Mouse (Mus musculus) heart, postnatal 36 days (tissue): Measurements from ENCODE around the gene Tigd3. TPM values are rescaled to one million over a fixed set of nuclear protein-coding genes. Genes with fewer than 3 reads are reported as not detected.

Experiments used
- DNase-seq, 2 experiments: peaks; one replicate each; pipeline ENCODE4 v3.0.0; 2021 to 2022
- intact Hi-C: fragments of 180-260 bp; cut with DNase I; formaldehyde crosslinking; loops from one replicate; pipeline ENCODE4 v1.15.1; 2025
- total RNA-seq, 2 experiments: library from RNA; stranded (reverse); gene quantifications; 2 replicates each; pipeline ENCODE4 v1.2.3; 2021

Gene Tigd3
- total RNA-seq, 2 experiments from 2014 or later, result 0.57 to 0.64 TPM

GRCm38 (mm10) chr19:5849843-5850527, 44.0 kb downstream of the Tigd3 start:
- peak; percentile 96 to 97 for DNase-seq
- intact Hi-C loops, result loop anchor here (1.0 kb wide), 1 partner anchor 57 kb away; no protein-coding TSS in a partner anchor

DNA sequence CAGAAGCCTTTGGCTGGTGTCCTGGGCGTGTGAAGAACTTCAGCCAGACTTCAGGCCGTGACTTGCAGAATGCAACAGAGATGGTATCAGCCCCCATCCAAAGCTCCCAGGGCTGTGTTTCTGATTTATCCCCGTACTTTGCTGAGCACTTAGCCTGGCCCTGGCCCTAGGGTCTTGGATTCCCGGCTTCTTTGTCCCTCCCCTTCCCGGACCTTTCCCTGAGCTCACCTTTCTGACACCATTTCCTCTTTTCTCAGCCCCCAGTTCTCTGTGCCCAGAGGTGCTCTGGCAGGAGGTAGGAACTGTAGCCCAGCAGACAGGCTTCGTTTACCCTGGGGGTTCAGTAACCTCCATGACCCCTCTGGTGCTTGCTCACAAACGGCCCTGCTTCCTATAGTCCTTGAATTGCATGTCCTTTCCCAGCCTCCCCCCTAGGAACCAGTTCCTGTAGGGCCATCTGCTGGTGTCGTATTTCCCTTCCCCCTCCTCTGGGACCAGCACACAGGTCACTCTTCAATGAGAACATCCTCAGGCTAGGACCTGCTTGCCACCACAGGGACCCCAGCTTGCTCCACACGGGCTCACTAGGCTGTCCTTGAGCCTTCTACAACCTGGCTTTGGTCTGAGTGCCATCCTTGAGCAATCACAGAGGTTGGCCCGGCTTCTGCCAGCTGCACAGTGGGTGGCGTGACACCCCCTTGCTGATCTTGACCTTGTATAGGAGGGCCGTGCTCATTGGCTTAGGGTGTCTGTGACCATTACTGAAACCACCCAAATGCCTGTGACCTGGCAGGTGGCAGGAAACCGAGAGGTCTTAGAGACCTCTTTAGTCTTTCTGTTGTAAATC, 44.9 kb downstream of the Tigd3 start:
- intact Hi-C loops, result no loop called here
- peak; percentile 45 to 65 for DNase-seq

DNA sequence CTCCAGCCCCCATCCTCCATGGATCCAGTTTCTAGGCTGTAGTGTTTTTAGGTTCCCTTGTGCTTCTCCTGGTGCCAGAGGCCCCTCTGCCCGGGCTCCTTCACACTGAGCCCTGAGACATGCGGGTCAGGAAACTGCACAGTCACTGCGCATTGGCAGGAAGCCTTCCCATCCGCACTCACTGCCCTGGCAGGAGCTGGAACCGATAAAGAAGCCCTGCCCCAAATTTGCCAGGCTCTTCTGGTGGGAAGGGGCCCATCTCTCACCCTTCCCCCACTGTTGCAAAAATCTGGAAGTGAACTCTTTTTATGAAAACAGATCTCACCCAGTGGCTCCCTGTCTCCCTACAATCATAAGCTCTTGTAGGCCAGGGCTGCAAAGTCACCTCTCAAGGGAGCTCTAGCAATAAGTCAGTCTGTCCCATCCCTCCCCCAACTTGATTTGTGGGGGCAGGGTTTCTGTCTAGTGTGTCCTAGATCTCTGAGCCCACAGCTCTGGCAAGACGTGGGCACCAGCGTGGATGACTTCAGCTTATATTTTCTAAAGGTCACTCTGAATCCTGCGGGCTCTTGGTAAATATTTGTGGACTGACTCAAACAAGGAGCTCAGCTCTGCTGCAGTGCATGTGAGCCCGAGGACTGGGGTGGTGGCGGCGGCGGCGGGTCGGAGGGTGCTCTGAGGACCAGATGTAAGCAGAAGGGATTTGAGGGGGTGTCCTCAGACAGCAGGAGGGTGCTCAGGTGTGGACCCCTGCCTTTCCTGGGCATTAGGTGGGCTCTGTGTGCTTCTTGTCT, 45.7 kb downstream of the Tigd3 start:
- intact Hi-C loops, result no loop called here
- peak; percentile 79 to 83 for DNase-seq

DNA sequence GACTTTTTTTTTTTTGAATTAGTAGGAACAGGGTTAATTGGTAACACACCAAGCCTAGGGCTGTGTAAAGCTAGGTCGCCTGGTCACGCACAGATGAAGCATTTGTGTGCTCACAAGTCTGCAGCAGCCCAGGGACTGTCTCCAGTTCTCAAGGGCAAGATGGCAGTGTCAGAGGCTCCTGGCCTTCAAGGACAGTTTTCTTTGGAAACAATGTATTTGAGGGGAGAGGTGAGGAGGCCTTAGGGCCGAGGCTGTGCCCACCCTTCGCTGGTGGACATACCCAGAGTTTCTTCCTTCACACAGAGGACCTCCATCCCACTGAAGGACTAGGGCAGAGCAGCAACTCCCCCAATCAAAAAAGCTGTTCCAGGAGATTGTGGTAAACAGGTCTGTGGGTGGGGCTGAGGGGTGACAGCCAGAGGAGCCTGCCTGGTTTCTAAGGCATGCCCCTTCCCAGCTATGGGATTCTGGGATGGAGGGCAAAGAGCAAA, 46.6 kb downstream of the Tigd3 start:
- intact Hi-C loops, result no loop called here
- peak; percentile 55 to 63 for DNase-seq

DNA sequence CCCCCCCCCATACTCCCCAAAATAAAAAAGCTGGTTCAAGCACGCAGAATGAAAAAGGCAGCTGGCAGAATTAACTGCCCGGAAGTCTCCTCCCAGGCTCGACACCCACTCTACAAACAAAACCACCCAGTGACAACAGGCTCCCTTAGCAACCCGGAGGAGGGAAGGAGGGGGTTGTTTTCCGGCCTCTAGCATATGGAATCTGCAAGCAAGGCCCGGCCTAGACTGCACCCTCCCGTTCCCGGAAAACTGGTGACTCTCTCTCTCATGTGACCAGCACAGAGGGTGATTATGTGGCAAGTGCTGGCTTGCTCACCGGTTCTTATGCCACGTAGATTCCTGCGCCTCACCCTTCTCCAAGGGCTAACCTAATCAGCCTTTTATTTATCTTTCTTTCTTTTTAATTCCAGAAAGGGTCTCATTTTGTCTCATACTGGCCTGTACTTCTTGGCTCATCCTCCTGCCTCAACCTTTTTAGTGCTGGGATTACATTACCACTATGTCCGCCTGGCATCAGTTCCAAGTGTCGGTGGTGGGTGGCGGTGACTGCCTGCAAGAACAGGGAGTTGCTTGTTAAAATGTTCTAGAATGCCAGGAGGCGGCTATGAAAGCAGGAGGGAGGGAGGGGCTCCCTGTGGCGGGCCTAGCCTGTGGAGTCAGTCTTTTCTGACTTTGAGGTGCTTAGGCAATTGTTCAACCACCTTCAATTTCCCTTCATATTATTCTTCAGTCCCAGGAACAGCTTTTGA, 47.2 kb downstream of the Tigd3 start:
- intact Hi-C loops, result no loop called here
- peak; percentile 83 to 84 for DNase-seq

DNA sequence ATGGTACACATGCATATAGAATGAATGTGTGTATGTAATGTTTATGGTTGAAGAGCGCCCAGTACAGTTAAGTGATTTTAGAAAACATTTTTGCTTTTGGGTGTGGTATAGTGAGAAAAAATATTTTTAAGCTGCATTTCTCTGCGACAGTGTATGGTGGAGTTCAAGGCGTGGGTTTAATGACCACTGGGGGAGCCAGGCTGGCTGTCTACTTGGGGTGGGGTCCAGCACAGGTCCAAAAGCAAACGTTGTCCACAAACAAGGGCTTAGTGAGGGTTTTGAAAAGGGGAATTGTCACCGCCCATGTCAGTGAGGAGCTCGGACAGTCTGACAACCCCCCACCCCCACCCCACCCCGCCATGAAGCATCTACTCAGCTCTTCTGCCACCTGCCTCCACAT, 47.8 kb downstream of the Tigd3 start:
- intact Hi-C loops, result no loop called here
- peak; percentile 47 to 74 for DNase-seq

GRCm38 (mm10) chr19:5845319-5846135, 48.4 kb downstream of the Tigd3 start:
- intact Hi-C loops, result loop anchor here (1.0 kb wide), 1 partner anchor 43 kb away; no protein-coding TSS in a partner anchor
- peak; percentile 96 to 97 for DNase-seq

DNA sequence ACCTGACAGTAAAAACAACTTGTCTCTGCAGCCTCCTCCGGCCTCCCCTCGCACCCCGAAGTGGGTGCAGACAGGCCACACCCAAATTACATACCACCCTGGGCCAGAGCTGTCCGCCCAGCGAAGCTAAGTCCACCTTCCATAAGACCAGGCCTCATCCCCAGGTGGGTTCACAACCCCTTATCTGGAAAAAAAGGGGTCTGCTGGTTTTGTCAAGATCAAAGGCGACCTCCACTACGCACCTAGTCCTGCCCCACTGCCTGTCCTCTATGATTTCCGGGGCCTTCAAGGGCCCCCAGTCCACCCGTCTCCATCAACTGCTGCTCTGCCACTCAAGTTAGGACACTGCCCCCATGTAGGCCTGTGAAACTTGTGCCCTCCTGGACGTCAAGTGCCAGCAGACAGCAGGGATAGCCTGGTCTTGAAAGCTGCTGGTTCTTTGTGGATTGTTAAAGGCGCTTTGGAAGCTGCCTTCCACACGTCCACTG, 49.1 kb downstream of the Tigd3 start:
- no peak for DNase-seq
- intact Hi-C loops, result loop anchor here (1.0 kb wide), 2 partner anchors 27 to 43 kb away; no protein-coding TSS in a partner anchor

GRCm38 (mm10) chr19:5843781-5844691, 49.9 kb downstream of the Tigd3 start:
- peak; percentile 56 to 69 for DNase-seq
- intact Hi-C loops, result loop anchor here (1.0 kb wide), 1 partner anchor 26 kb away; no protein-coding TSS in a partner anchor

GRCm38 (mm10) chr19:5842785-5843730, 50.9 kb downstream of the Tigd3 start:
- intact Hi-C loops, result no loop called here
- DNase-seq, result peak; percentile 55 to 61

- intact Hi-C loops, result loop anchor here (2.0 kb wide), 1 partner anchor 17 kb away; no protein-coding TSS in a partner anchor
- peak; percentile 34 to 41 for DNase-seq
Observed at GRCm38 (mm10) chr19:5841999-5842784, 51.8 kb downstream of the Tigd3 start.

- DNase-seq, result peak; percentile 45 to 67
- intact Hi-C loops, result loop anchor here (2.0 kb wide), 1 partner anchor 17 kb away; no protein-coding TSS in a partner anchor
Observed at GRCm38 (mm10) chr19:5841389-5841946, 52.5 kb downstream of the Tigd3 start.
